Mouse (Mus musculus) liver, embryonic 16.5 days (tissue): Measurements from ENCODE around the gene Lonp2. TPM values are rescaled to one million over a fixed set of nuclear protein-coding genes. Genes with fewer than 3 reads are reported as not detected.

Experiments used
- ATAC-seq: fragments of 200-750 bp; cut with Nextera tagmentation; 2 replicates; pipeline ENCODE4 v1.8.0; 2017; ENCODE audit warnings: low read depth, mild to moderate bottlenecking, moderate number of reproducible peaks, moderate library complexity
- H3K27ac ChIP-seq: fragments of 300-500 bp; sonication (generic); 2 replicates; pipeline ENCODE4 v1.5.1; 2014; ENCODE audit warnings: mild to moderate bottlenecking, low read length
- H3K27me3 ChIP-seq: fragments of 300-500 bp; sonication (generic); 2 replicates; pipeline ENCODE4 v1.6.1; 2014; ENCODE audit warnings: low read depth, low read length, mixed read lengths; ENCODE audit not compliant: control insufficient read depth, insufficient read depth
- H3K36me3 ChIP-seq: fragments of 300-500 bp; sonication (generic); 2 replicates; pipeline ENCODE4 v1.6.1; 2014; ENCODE audit warnings: mild to moderate bottlenecking; ENCODE audit not compliant: control insufficient read depth, insufficient read depth
- H3K4me1 ChIP-seq: fragments of 300-500 bp; sonication (generic); 2 replicates; pipeline ENCODE4 v1.6.1; 2014; ENCODE audit warnings: low read depth, low read length, mixed read lengths; ENCODE audit not compliant: control insufficient read depth
- H3K4me2 ChIP-seq: fragments of 300-500 bp; sonication (generic); 2 replicates; pipeline ENCODE4 v1.6.1; 2014; ENCODE audit warnings: low read depth, low read length, mixed read lengths
- H3K4me3 ChIP-seq: fragments of 300-500 bp; sonication (generic); 2 replicates; pipeline ENCODE4 v1.5.1; 2014; ENCODE audit warnings: low read depth, mild to moderate bottlenecking, low read length
- H3K9ac ChIP-seq: fragments of 300-500 bp; sonication (generic); 2 replicates; pipeline ENCODE4 v1.6.1; 2014; ENCODE audit warnings: low read depth, low read length
- H3K9me3 ChIP-seq: fragments of 300-500 bp; sonication (generic); replicated peaks from 2 replicates; pipeline ENCODE4 v1.6.1; 2016; ENCODE audit warnings: low read length; ENCODE audit not compliant: control insufficient read depth
- WGBS: fragments of 180-500 bp; shearing (Covaris S2); extraction: QIAGEN DNeasy Blood & Tissue Kit; methylation state at CpG from one replicate; pipeline ENCODE4 v1.1.7; 2014; ENCODE audit not compliant: insufficient replicate concordance; 5-methylcytosine and 5-hydroxymethylcytosine counted together
- polyA plus RNA-seq: library from polyadenylated mRNA; unstranded; fragments of >200 nt; fragmentation: Nextera tagmentation; extraction: Ambion mirVana; gene quantifications from 2 replicates; pipeline ENCODE4 v1.2.1, GENCODE M21; 2015

Gene Lonp2
- 39.8 and 40.3 TPM in 2 replicates for polyA plus RNA-seq

- H3K4me3 ChIP-seq, result peak within 1 kb of the TSS; percentile 86
- H3K9ac ChIP-seq, result peak within 1 kb of the TSS; percentile 83
- H3K36me3 ChIP-seq, result no peaks in the 10 kb centered on the region
- H3K27ac ChIP-seq, result peak within 1 kb of the TSS; percentile 84
- no peaks in the 10 kb centered on the region for H3K9me3 ChIP-seq
- H3K4me2 ChIP-seq, result peak within 1 kb of the TSS; percentile 85
- peaks cover 10% of the 10 kb centered on the region for H3K4me1 ChIP-seq
- no peaks in the 10 kb centered on the region for H3K27me3 ChIP-seq
- peak; percentile 99 for ATAC-seq
- under 1% methylated on average over 62 of the region's 62 CpGs for WGBS
These were observed at the start of gene Lonp2 for GRCm38 (mm10) chr8:86623911-86624731. Gene Lonp2, plus strand, starts transcription at chr8:86624043.

- Histone ChIP-seq H3K27ac (no peak overlapping the region), H3K9ac (no peak overlapping the region), H3K4me3 (no peak overlapping the region), H3K4me1 (no peaks in the 10 kb centered on the region), H3K36me3 (no peaks in the 10 kb centered on the region), H3K27me3 (no peaks in the 10 kb centered on the region), H3K4me2 (no peak overlapping the region), H3K9me3 (no peaks in the 10 kb centered on the region)
- 71% methylated on average over 8 of the region's 8 CpGs for WGBS
- no peak for ATAC-seq
These were observed 46.3 kb upstream of the Lonp2 start for GRCm38 (mm10) chr8:86577547-86577946.

GRCm38 (mm10) chr8:86578076-86578475 is 45.8 kb upstream of the Lonp2 start:
- Histone ChIP-seq H3K4me3 (no peak overlapping the region), H3K4me1 (no peaks in the 10 kb centered on the region), H3K4me2 (no peak overlapping the region), H3K9ac (no peak overlapping the region), H3K27ac (no peak overlapping the region), H3K27me3 (no peaks in the 10 kb centered on the region), H3K36me3 (no peaks in the 10 kb centered on the region), H3K9me3 (no peaks in the 10 kb centered on the region)
- WGBS, result 16% methylated on average over 9 of the region's 9 CpGs
- ATAC-seq, result no peak

GRCm38 (mm10) chr8:86578693-86579092 is 45.1 kb upstream of the Lonp2 start:
- no peaks in the 10 kb centered on the region for H3K36me3 ChIP-seq
- 58% methylated on average over 8 of the region's 8 CpGs for WGBS
- H3K4me2 ChIP-seq, result no peak overlapping the region
- H3K27ac ChIP-seq, result no peak overlapping the region
- no peak overlapping the region for H3K9ac ChIP-seq
- no peaks in the 10 kb centered on the region for H3K4me1 ChIP-seq
- no peaks in the 10 kb centered on the region for H3K9me3 ChIP-seq
- no peak for ATAC-seq
- no peaks in the 10 kb centered on the region for H3K27me3 ChIP-seq
- H3K4me3 ChIP-seq, result no peak overlapping the region

GRCm38 (mm10) chr8:86580458-86580857 is 43.4 kb upstream of the Lonp2 start, which contains the start of gene Abcc12:
Gene Abcc12, minus strand, starts transcription at chr8:86580686.
- H3K4me3 ChIP-seq, result no peak within 1 kb of the TSS
- ATAC-seq, result no peak

GRCm38 (mm10) chr8:86581921-86582331 is 41.9 kb upstream of the Lonp2 start:
- ATAC-seq, result no peak
- Histone ChIP-seq H3K9ac (no peak overlapping the region), H3K27me3 (no peaks in the 10 kb centered on the region), H3K9me3 (no peaks in the 10 kb centered on the region), H3K4me3 (no peak overlapping the region), H3K36me3 (no peaks in the 10 kb centered on the region), H3K27ac (no peak overlapping the region), H3K4me2 (no peak overlapping the region), H3K4me1 (no peaks in the 10 kb centered on the region; the same call in none of the 2 replicates)
- WGBS, result 53% methylated on average over 4 of the region's 4 CpGs

More at GRCm38 (mm10) chr8:86580458-86580857, 43.4 kb upstream of the Lonp2 start, which contains the start of gene Abcc12:
- Histone ChIP-seq H3K9ac (no peak within 1 kb of the TSS), H3K36me3 (no peaks in the 10 kb centered on the region), H3K9me3 (no peaks in the 10 kb centered on the region), H3K27ac (no peak within 1 kb of the TSS), H3K27me3 (no peaks in the 10 kb centered on the region), H3K4me1 (no peaks in the 10 kb centered on the region; the same call in none of the 2 replicates), H3K4me2 (no peak within 1 kb of the TSS)

- Histone ChIP-seq H3K4me1 (no peaks in the 10 kb centered on the region; the same call in none of the 2 replicates), H3K4me2 (peak overlapping the region; percentile 77), H3K4me3 (peak overlapping the region; percentile 56), H3K27ac (no peak overlapping the region), H3K36me3 (no peaks in the 10 kb centered on the region), H3K9ac (0 out of 2 replicates have a peak overlapping the region, but pooled peaks have one; percentile 25), H3K27me3 (no peaks in the 10 kb centered on the region), H3K9me3 (no peaks in the 10 kb centered on the region)
- 4% methylated on average over 11 of the region's 11 CpGs for WGBS
- peak; percentile 37; the same call in 1 of the 2 replicates for ATAC-seq
These were observed 38.7 kb upstream of the Lonp2 start for GRCm38 (mm10) chr8:86585118-86585517.

- WGBS, result 1% methylated on average over 16 of the region's 16 CpGs
- Histone ChIP-seq H3K36me3 (no peaks in the 10 kb centered on the region), H3K4me3 (peak overlapping the region; percentile 56), H3K27me3 (no peaks in the 10 kb centered on the region), H3K27ac (no peak overlapping the region), H3K9me3 (no peaks in the 10 kb centered on the region), H3K9ac (peak overlapping the region; percentile 25; the same call in 1 of the 2 replicates), H3K4me2 (peak overlapping the region; percentile 77), H3K4me1 (no peaks in the 10 kb centered on the region; the same call in none of the 2 replicates)
- 0 out of 2 replicates have a peak, but pooled peaks have one; percentile 53 for ATAC-seq
These were observed 38.3 kb upstream of the Lonp2 start for GRCm38 (mm10) chr8:86585532-86585931.

- Histone ChIP-seq H3K36me3 (no peaks in the 10 kb centered on the region), H3K4me2 (no peak overlapping the region), H3K9me3 (no peaks in the 10 kb centered on the region), H3K4me1 (no peaks in the 10 kb centered on the region; the same call in none of the 2 replicates), H3K4me3 (no peak overlapping the region), H3K27me3 (no peaks in the 10 kb centered on the region), H3K27ac (no peak overlapping the region), H3K9ac (no peak overlapping the region)
- WGBS, result 36% methylated on average over 5 of the region's 5 CpGs
- ATAC-seq, result no peak
These were observed 37.8 kb upstream of the Lonp2 start for GRCm38 (mm10) chr8:86586058-86586457.
